Mouse (Mus musculus): ENCODE results near the gene Tmpo.

DNA sequence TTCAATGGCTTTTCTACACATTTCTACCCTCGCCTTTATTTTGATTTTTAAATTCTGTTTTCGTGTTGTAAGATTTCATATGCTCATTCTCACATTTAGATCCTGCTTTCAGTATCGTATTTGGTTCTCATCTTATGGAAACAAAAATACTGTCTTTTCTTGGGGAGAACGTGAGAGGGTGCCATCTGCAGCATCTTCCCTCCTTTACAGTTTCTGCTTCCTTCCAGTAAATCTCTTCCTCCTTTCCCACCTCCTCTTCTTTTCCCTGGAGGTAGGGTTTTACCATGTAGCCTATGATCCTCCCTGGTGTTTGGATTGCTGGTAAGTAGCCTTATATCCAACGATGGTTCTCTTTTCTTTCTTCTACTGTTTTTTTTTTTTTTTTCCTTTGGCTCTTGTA lies 14.6 kb upstream of the Tmpo start:
- TF ChIP-seq CTCF (IDR thresholded peaks at IDR 0.05; ENCODE audit: borderline replicate concordance, control insufficient read depth, extremely low read depth, insufficient read depth, low read length, poor library complexity) (no peak), POLR2A (IDR thresholded peaks at IDR 0.05; ENCODE audit: control insufficient read depth, extremely low read depth, insufficient read depth, low read length, poor library complexity) (no peak)
